Mouse (Mus musculus) forebrain, embryonic 11.5 days (tissue): Measurements from ENCODE around the gene Nucb2. TPM values are rescaled to one million over a fixed set of nuclear protein-coding genes. Genes with fewer than 3 reads are reported as not detected.

ENCODE experiments used
- ATAC-seq: fragments of 200-750 bp; cut with Nextera tagmentation; replicated peaks from 2 replicates; pipeline ENCODE4 v1.8.0; 2017; ENCODE audit warnings: moderate TSS enrichment; ENCODE audit not compliant: low FRiP score
- DNase-seq: peaks from one replicate; pipeline ENCODE4 v3.0.0-alpha.2; 2017; ENCODE audit warnings: low spot score
- H3K27ac ChIP-seq: fragments of 300-500 bp; sonication (generic); 2 replicates; pipeline ENCODE4 v1.5.1; 2014; ENCODE audit warnings: low read depth, low read length
- H3K27me3 ChIP-seq: fragments of 300-500 bp; sonication (generic); 2 replicates; pipeline ENCODE4 v1.6.1; 2014; ENCODE audit warnings: mild to moderate bottlenecking, low read length, mixed read lengths; ENCODE audit not compliant: control insufficient read depth, insufficient read depth
- H3K36me3 ChIP-seq: fragments of 300-500 bp; sonication (generic); 2 replicates; pipeline ENCODE4 v1.6.1; 2014; ENCODE audit warnings: mild to moderate bottlenecking, low read length, moderate library complexity, mixed read lengths; ENCODE audit not compliant: control insufficient read depth, insufficient read depth
- H3K4me1 ChIP-seq: fragments of 300-500 bp; sonication (generic); replicated peaks from 2 replicates; pipeline ENCODE4 v1.6.1; 2014; ENCODE audit warnings: low read length, mixed read lengths; ENCODE audit not compliant: control insufficient read depth, insufficient read depth
- H3K4me2 ChIP-seq: fragments of 300-500 bp; sonication (generic); 2 replicates; pipeline ENCODE4 v1.6.1; 2014; ENCODE audit warnings: low read depth, mild to moderate bottlenecking, low read length, moderate library complexity, mixed read lengths; ENCODE audit not compliant: severe bottlenecking
- H3K4me3 ChIP-seq: fragments of 300-500 bp; sonication (generic); 2 replicates; pipeline ENCODE4 v1.5.1; 2014; ENCODE audit warnings: low read depth, low read length
- H3K9ac ChIP-seq: fragments of 300-500 bp; sonication (generic); 2 replicates; pipeline ENCODE4 v1.6.1; 2014; ENCODE audit warnings: low read length
- H3K9me3 ChIP-seq: fragments of 300-500 bp; sonication (generic); 2 replicates; pipeline ENCODE4 v1.6.1; 2016; ENCODE audit warnings: low read length, mixed read lengths; ENCODE audit not compliant: control insufficient read depth
- polyA plus RNA-seq: library from polyadenylated mRNA; unstranded; fragments of >200 nt; fragmentation: Nextera tagmentation; extraction: Ambion mirVana; gene quantifications from 2 replicates; pipeline ENCODE4 v1.2.1, GENCODE M21; 2014

The Nucb2 gene
- polyA plus RNA-seq, 1 experiment from 2014 or later = 15.8 TPM

GRCm38 (mm10) chr7:116556834-116557233 is 52.7 kb downstream of the Nucb2 start:
- DNase-seq = no peak
- Histone ChIP-seq H3K9me3 (no peaks in the 10 kb centered on the region), H3K9ac (no peak overlapping the region), H3K4me3 (no peak overlapping the region), H3K4me1 (no peaks in the 10 kb centered on the region), H3K27ac (no peak overlapping the region), H3K36me3 (no peaks in the 10 kb centered on the region), H3K27me3 (no peaks in the 10 kb centered on the region), H3K4me2 (no peak overlapping the region)
- no peak for ATAC-seq

- Histone ChIP-seq H3K9ac (no peak overlapping the region), H3K27ac (no peak overlapping the region), H3K9me3 (no peaks in the 10 kb centered on the region), H3K4me1 (no peaks in the 10 kb centered on the region), H3K27me3 (no peaks in the 10 kb centered on the region), H3K36me3 (no peaks in the 10 kb centered on the region), H3K4me2 (no peak overlapping the region), H3K4me3 (no peak overlapping the region)
- ATAC-seq (no peak), DNase-seq (no peak)
Measured at GRCm38 (mm10) chr7:116574551-116574950, 70.4 kb downstream of the Nucb2 start.

Other genes starting within 250 kb of the Nucb2 start
- 16.1 and 17.9 TPM in 2 replicates for gene Plekha7, start 196.0 kb upstream of the Nucb2 start, polyA plus RNA-seq
- gene Rps13, start 170.2 kb upstream of the Nucb2 start, polyA plus RNA-seq = 691 and 697 TPM in 2 replicates
- 28.5 and 33.4 TPM in 2 replicates for gene Pik3c2a, start 60.9 kb upstream of the Nucb2 start, polyA plus RNA-seq